Mouse (Mus musculus): ENCODE measurements around the gene Plekhj1. TPM values are rescaled to one million over a fixed set of nuclear protein-coding genes. Genes with fewer than 3 reads are reported as not detected.
A peak's percentile ranks its signal among the peaks of the same experiment; 100 is the strongest.
"Not testable (repeated sequence)": the region's sequence is repeated elsewhere in the genome, so short reads cannot be mapped to it uniquely, and the experiment has no call there.

Gene Plekhj1
- total RNA-seq, 2 experiments from 2014 or later = 66.1 to 77.7 TPM

DNA sequence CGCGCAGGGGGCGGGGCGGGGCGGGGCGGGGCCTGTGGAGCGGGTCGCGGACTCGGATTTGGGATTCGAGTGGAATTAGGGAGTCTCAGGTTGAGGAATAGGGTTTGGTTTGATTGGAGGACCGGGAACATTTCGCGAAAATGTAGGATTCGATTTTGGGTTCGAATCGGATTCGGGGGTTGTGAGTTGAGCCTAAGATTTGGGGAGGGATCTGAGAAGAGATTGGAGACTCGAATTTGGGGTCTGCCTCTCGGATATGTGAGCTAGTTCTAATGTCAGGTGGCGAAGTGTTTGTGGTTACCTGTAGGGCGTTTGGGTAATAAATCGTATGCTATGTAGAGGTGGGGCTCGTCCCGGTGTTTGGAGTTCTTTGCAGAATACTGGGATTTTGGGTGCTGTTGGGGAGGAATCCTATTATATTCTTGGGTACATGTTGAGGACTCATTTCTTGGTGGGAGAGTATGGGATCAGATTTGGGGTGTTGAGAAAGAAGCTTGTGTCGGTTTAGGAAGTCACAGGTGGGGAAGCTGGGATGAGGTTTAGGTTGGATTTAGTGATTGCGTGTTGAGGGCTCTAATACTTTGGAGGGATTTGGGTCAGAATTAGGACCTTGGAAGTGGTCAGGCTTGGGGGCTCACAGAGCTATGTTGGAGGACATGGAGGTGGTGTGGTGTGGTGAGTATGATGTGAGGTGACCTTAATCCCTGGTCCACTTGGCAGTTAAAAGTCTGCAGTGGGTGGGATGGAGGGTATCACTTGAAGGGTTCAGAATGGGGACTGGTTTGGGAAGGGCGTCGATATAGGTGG, 28.8 kb upstream of the Plekhj1 start:
- no peak for DNase-seq (ENCODE audit: low spot score in 2 of 2)

DNA sequence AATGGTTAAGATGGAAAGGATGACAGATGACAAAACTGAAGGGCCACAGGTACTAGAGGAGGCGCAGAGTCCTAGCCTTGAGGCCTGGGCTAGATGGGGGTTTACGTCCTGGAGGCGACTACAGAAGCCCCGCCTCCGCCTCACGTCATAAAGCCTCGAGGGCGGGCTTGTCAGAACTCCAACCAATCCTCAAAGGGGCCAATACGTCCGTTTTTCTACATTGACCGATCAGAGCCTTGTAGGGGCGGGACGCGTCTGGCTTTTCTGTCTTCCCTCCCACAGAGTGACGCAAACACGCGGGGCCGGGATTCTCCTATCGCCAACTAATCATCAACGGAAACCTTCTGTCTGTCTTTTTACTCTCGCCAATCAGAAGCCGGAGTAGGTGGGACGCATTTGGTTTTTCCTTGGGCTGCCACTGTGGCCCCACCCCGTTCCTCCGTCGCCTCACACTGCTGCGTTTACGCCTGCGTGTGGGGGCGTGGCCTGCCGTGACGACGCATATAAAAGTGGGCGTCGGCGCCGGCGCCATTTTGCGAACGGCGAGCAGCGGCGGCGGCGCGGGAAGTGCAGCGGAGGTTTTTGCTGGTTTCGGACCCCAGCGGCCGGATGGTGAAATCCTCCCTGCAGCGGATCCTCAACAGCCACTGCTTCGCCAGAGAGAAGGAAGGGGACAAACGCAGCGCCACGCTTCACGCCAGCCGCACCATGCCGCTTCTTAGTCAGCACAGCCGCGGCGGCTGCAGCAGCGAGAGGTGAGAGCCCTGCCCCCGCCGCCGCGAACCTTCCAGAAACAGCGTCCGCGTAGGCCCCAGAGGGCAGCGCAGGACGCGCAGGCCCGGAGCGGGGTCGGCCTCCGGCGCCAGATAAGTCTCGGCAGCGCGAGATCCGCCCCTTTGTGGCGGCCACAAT, 28.0 kb upstream of the Plekhj1 start, which contains the start of gene Oaz1:
TSS of gene Oaz1 (plus strand) at position 506 of the 912 bp plus-strand sequence.
- peak; percentile 98 to 99 for DNase-seq (ENCODE audit: low spot score in 2 of 2)

DNA sequence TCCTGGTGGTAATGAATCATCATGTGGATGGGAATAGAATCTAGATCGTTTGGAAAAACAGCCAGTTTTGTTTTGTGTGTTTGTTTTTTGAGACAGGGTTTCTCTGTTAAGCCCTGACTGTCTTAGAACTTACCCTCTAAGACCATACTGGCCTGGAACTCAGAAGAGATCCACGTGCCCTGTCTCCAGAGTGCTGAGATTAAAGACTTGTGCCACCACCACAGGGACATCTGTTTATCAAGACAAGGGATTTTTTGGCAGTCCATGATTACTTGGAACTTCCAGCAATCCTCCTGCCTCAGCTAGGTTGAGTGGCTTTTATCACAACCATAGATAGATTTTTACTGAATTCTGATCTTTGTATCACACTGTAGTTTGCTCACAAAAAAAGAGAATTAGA, 26.4 kb upstream of the Plekhj1 start:
- no peak for DNase-seq (ENCODE audit: low spot score in 2 of 2)

DNA sequence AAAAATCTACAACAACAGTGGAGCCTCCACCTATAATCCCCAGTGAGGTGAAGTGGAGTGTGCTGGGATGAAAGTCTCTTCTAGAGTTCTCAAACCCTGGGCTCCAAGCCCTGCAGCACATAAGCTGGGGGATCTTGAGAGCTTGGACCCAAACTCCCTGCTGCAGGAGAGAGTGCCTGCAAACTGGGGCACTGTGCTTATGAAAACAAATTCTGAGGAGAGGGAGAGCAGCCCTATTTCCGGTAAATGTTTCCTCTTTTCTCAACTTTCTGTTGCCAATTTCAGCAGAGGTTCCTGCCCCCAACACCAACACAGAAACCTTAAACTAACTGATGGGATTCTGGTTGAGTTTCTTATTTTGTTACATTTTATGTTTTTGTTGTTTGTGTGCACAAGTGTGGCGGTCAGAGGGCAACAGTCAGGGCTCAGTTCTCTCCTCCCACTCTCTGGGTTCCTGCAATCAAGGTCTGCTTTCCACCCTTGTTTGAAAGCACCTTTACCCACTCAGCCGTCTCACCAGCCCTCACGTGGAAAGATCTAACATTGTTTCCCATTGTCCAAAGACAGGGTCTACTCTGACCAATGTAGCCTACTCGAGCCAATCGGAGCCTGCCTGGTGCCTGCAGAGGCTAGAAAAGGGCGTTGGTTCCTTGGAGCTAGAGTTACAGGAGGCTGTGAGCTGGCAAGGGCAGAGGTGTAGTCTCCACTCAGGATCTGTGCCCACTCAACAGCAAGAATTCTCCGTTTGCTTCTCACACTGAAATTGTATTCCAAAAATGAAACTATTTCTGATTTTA, 25.6 kb upstream of the Plekhj1 start:
- DNase-seq (ENCODE audit: low spot score in 2 of 2) = no peak

DNA sequence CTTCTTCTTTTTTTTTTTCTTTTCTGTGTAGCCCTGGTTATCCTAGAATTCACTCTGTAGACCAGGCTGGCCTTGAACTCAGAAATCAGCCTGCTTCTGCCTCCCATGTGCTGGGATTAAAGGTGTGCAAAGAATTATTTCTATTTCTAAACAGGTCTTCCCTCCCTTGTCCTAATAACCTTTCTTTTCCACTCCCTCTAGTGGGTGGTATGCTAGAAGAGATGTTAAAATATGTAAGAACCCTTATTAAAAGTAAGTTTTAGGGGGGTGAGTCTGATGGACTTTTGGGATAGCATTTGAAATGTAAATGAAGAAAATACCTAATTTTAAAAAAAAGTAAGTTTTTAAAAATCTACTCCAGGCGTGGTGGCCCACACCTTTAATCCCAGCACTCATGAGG, 24.9 kb upstream of the Plekhj1 start:
- DNase-seq (ENCODE audit: low spot score in 2 of 2) = no peak

DNA sequence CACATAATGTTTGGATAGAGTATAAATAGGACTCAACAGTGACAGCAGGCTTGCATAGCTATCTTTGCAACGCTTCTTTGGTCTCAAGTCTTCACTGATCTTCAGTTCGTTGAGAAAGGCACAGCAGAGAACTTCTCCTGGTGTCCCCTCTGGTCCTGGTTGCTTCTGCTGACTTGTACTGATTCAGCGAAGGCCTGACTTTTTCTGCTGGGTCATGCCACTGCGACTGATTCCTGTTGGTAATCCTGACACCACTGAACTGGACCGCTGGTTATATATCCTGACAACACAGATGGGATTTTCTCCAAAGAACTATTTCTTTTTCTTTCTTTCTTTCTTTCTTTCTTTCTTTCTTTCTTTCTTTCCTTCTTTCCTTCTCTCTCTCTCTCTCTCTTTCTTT, 24.1 kb upstream of the Plekhj1 start:
- DNase-seq (ENCODE audit: low spot score in 2 of 2) = no peak

- DNase-seq (ENCODE audit: low spot score in 2 of 2) = no peak
Measured at GRCm38 (mm10) chr10:80821991-80822390, 23.6 kb upstream of the Plekhj1 start.

- DNase-seq (ENCODE audit: low spot score in 2 of 2) = no peak
Measured at GRCm38 (mm10) chr10:80819406-80819805, 21.0 kb upstream of the Plekhj1 start.

GRCm38 (mm10) chr10:80818599-80819281, 20.3 kb upstream of the Plekhj1 start:
- DNase-seq (ENCODE audit: low spot score in 2 of 2) = no peak

DNA sequence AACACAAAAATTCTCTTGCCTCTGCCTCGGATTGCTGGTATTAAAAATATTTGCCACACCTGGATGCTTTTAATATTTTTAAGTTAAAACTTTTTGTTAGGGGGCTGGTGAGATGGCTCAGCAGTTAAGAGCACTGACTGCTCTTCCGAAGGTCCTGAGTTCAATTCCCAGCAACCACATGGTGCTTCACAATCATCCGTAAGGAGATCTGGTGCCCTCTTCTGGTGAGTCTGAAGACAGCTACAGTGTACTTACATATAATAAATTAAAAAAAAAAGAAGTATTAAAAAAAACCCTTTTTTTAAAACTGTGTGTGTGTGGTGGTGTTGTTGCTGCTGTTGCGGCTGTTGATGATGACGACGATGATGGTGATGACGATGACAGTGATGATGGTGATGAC, 19.5 kb upstream of the Plekhj1 start:
- not testable (repeated sequence) for DNase-seq (ENCODE audit: low spot score in 2 of 2)

DNA sequence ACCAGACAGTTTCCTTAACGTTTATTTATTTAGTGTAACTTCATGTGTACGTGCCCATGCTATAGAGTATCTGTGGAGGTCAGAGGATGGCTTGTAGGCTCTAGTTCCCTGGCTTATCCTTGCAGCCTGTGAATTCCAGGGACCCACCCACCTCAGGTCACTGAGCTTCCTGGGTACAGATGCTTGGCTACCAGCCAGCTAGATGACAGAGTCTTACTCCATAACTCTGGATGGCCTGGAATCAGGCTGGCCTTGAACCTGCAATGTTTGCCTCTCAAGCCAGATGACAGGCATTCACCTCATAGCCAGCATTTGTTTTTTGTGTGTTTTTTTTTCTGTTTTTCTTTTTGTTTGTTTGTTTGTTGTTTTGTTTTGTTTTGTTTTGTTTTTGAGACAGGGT, 18.7 kb upstream of the Plekhj1 start:
- no peak for DNase-seq (ENCODE audit: low spot score in 2 of 2)

- not testable (repeated sequence) for DNase-seq (ENCODE audit: low spot score in 2 of 2)
Measured at GRCm38 (mm10) chr10:80816303-80816702, 17.9 kb upstream of the Plekhj1 start.

DNA sequence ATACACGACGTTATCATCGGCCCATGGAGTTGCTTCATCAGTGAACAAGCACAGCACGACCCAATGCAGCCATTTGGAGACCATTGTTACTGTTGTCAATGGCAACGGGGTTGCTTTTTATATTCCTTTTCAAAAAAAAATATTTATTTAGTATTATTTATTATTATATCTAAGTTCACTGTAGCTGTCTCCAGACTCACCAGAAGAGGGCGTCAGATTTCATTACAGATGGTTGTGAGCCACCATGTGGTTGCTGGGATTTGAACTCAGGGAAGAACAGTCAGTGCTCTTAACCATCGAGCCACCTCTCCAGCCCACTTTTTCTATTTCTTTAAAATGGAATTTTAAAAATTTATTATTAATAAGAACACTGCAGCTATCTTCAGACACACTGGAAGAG, 16.4 kb upstream of the Plekhj1 start:
- DNase-seq (ENCODE audit: low spot score in 2 of 2) = no peak

DNA sequence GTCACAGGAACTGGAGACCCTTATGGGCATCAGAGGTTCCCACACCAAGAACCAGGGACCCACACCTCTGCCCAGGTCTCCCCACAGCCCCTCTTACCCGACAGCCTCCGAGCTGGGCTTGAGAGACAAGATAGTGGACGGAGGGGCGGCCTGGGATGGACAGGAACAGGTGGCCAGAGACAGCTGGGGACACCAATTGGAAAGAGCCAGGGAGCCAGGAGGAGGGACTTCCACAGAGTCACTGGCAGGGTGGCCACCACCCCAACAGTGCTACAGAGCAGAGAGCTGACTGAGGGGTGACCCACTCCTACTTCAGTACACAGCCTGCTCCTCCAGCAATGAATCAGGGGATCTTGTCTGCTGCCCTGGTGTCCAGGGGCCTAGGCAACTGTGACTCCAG, 14.9 kb upstream of the Plekhj1 start, which contains the start of gene Jsrp1:
TSS of gene Jsrp1 (minus strand) at position 133 of the 400 bp plus-strand sequence.
- DNase-seq (ENCODE audit: low spot score in 2 of 2) = no peak

DNA sequence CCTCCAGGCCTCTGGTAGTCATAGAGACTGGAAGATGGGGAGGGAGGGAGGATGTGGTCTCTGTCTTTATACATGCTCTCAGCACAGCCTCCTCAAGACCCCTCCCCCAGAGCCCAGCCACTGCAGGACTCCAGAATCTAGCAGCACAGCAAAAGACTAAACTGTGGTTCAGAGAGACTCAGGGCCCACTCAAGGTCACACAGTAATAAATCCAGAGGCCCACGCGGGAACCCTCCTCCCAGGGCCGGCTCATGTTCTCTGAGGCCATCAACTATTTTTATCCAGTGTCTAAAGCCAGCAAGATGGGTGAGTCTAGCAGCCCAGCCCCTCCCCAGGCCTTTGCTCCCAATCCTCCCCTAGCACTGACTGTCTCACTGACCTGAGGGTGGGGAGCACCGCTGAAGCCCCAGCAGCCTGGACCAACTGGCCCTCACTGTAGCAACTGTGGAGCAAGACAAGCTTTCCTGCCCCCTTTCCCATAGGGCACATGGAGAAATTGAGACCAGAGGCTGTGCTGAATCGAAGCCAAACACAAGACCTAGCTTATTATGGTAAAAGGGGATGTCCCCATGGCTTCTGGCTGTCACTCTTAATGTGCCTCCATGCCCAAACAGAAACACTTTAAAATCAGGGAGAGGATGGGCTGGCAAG, 14.1 kb upstream of the Plekhj1 start:
- DNase-seq (ENCODE audit: low spot score in 2 of 2) = no peak

DNA sequence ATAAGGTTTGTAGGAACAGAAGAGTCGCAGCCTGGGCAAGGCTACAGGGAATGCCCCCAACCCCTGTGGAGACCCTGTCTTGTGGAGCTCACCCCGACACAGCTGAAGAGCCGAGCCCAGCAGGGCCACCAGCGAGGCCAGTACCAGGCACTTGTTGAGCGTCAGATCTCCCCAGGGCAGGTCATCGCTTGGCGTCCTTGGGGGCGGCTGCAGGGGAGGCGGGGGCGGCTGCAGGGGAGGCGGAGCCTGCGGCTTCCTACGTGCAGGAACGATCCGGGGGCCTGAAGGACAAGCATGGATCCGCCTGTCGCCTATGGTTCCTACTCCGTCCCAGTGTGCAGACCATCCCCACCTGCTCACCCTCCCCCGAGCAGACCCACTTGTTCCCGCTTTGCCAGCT, 11.7 kb upstream of the Plekhj1 start:
- DNase-seq (ENCODE audit: low spot score in 2 of 2) = no peak

DNA sequence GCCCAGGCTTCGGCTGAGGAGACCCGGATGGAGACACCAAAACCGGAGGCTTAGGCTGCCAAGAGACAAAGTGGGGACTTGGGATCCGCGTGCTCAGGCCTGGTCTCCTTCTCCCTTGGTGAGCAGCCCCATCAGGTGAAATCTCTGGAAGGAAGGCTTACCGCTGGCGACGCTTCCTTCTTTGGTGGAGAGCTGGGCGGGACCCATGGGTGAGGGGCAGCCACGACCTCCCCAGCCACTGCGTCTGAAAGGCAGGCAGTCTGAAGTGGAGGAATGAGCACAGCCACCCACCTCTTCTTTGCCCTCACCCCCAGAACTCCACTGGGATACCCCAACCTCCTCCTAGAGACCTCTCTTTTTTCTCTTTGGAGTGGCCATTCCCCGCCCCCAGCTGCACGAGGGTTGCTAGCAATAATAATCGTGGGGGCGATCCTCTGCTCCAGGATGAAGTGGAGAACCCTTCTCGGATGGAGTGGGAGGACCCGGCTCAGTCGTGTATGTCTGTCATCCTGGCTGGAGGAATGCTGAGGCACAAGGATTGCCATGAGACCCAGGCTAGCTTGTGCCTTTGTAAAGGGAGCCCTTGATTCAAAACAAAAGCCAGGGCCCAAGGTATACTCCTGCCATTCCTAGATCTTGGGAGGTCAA, 10.7 kb upstream of the Plekhj1 start:
- DNase-seq (ENCODE audit: low spot score in 2 of 2) = peak; percentile 31 to 55

GRCm38 (mm10) chr10:80808099-80808984, 9.9 kb upstream of the Plekhj1 start:
- DNase-seq (ENCODE audit: low spot score in 2 of 2) = no peak

Measured in left cerebral cortex, adult 18-20 months (tissue).